Mouse (Mus musculus) spleen, adult 2 months (tissue): ENCODE data around the gene Steap3.

Source experiments
- CTCF ChIP-seq: fragments of 200-500 bp; IDR thresholded peaks from 2 replicates; pipeline ENCODE4 v1.5.1; 2011; ENCODE audit warnings: mild to moderate bottlenecking, inconsistent platforms; ENCODE audit not compliant: insufficient read depth, insufficient read length, insufficient replicate concordance; ENCODE audit errors: extremely low read depth
- POLR2A ChIP-seq: fragments of 200-500 bp; IDR thresholded peaks from 2 replicates; pipeline ENCODE4 v1.6.1; 2011; ENCODE audit warnings: low read depth, low read length, inconsistent platforms

DNA sequence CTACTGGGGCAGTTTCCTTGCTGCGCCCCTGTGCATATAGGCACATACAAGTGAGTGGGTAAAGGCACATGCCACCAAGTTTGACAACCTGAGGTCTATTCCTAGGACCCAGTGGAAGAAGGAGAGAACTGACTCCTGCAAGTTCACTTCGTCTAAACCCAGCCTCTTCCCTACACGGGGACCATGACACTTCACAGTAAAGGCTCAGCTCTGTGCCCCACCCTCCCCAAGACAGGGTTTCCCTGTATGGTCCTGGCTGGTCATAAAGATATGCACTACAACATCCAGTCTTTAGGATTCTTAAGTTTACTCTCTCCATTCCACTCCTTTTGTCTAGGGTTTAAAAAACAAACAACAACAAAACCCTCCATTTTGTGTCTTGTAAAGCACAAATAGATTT is 21.9 kb downstream of the Steap3 start:
- no peak for TF ChIP-seq CTCF
- no peak for TF ChIP-seq POLR2A
